Mouse (Mus musculus): Measurements from ENCODE around the gene Cdc40.

The Cdc40 gene

GRCm38 (mm10) chr10:40882831-40883643, at the start of gene Cdc40, which contains the start of gene Wasf1:
Cdc40 (minus strand) TSS chr10:40883311.
Wasf1 (plus strand) TSS chr10:40883475.
- in situ Hi-C loops (cut with MboI, MseI): loop anchor here in 1 of 2 experiments (25.0 kb wide), 1 partner anchor 571 kb away; the partner anchor contains the start of gene Amd1

GRCm38 (mm10) chr10:40919464-40919863, 36.4 kb upstream of the Cdc40 start:
- in situ Hi-C loops (cut with MboI, MseI): no loop called here

- in situ Hi-C loops (cut with MboI, MseI): no loop called here
Observed at GRCm38 (mm10) chr10:40918669-40919440, 35.7 kb upstream of the Cdc40 start.

DNA sequence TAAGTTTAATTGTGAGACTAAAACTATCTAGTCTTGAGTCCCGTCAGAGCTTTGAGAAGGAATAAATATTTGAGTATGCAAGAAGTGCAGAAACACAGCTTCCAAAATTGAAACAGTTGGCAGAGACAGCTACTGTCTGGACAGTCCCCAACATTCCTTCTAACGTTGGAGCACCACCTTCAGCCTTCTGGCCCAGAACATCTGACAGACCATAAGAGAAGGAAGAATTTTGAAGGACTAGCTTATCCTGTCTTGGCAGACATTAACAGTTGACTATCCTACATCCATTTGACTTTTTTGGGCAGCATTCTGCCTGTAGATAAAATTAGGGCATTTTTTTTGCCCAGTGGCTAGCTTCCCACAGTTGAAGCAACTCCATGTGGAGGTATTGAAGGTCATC, 32.1 kb upstream of the Cdc40 start:
- in situ Hi-C loops (cut with MboI, MseI): no loop called here

DNA sequence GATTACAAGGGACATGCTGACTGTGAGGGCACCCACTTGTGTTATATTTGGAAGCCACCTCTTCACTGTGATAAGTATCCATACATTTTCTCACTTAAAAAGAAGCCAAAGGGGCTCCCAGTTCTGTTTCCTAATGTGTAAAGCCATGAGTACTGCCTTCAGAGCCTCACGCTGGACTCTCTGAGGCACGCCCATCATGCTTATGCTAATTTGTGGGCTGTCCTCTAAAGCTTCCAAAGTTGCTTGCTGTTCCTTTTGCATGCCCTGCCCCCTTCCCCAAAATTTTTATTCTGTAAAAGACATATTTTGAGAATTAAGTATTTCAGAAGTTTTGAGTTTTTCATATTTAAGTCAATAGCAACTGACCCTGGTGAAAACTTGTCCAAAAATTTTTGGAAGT, 27.7 kb upstream of the Cdc40 start:
- in situ Hi-C loops (cut with MboI, MseI): no loop called here

GRCm38 (mm10) chr10:40908580-40908979, 25.5 kb upstream of the Cdc40 start:
- in situ Hi-C loops (cut with MboI, MseI): no loop called here

GRCm38 (mm10) chr10:40906802-40907201, 23.7 kb upstream of the Cdc40 start:
- in situ Hi-C loops (cut with MboI, MseI): no loop called here

DNA sequence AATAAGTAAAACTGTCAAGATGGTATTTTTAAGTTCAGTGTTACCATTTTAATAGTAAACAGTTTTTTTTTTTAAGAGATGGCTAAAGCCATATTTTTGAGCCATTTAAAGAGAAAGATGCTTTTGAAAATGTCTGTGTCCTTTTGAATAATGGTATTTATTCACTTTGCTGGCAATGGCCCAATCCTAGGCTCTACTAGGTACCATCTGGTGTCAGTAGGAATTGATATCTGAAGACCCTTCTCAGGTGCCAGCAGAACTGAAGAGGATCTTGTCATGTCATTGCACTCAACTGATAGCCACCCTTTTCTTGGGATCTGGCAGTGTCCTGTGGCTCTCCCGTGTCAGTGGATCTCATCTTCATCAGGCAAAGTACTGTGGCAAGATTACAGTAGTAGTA, 23.0 kb upstream of the Cdc40 start:
- in situ Hi-C loops (cut with MboI, MseI): no loop called here

GRCm38 (mm10) chr10:40901786-40902185, 18.7 kb upstream of the Cdc40 start:
- in situ Hi-C loops (cut with MboI, MseI): no loop called here

GRCm38 (mm10) chr10:40896656-40897055, 13.5 kb upstream of the Cdc40 start:
- in situ Hi-C loops (cut with MboI, MseI): loop anchor here in 1 of 2 experiments (25.0 kb wide), 1 partner anchor 584 kb away; the partner anchor contains the start of gene Amd1

DNA sequence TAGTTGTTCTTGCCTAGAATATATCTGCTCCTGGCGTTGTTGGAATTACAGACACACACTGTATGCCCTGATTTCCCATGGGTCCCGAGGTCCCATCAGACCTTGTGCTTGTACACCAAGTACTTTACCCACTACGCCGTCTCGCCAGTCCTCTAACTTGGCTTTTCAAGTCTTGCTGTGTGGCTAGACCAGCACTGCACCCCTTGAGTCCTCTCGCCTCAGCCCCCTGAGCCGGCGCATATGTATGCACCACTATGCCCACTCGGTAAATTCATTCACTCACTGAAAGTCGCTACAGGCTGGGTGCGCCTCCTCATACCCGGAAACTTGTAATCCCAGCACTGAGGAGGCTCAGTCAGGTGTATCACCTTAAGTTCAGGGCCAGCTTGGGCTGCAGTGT, 12.7 kb upstream of the Cdc40 start:
- in situ Hi-C loops (cut with MboI, MseI): loop anchor here in 1 of 2 experiments (25.0 kb wide), 1 partner anchor 583 kb away; the partner anchor contains the start of gene Amd1

DNA sequence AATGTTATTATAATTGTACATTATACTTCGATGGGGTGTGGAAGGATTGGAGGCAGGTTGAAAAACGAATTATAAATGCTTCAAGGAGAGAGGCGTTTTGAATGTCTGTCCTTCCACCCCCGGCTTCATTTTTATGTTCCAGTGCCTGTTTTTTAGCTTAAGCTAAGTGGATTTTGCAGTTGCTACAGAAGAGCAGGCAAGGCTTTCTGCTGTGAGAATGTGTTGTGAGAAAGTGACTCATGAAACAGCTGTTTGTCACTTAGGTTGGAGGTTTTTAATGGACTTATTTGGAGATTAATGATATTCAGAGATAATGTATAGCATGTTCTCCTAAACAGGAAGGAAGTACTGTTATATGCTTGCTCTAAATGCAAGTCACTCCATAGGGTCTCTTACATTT, 6.0 kb upstream of the Cdc40 start:
- in situ Hi-C loops (cut with MboI, MseI): loop anchor here in 1 of 2 experiments (25.0 kb wide), 1 partner anchor 577 kb away; the partner anchor contains the start of gene Amd1

GRCm38 (mm10) chr10:40887316-40887715, 4.2 kb upstream of the Cdc40 start:
- in situ Hi-C loops (cut with MboI, MseI): loop anchor here in 1 of 2 experiments (25.0 kb wide), 1 partner anchor 575 kb away; the partner anchor contains the start of gene Amd1

DNA sequence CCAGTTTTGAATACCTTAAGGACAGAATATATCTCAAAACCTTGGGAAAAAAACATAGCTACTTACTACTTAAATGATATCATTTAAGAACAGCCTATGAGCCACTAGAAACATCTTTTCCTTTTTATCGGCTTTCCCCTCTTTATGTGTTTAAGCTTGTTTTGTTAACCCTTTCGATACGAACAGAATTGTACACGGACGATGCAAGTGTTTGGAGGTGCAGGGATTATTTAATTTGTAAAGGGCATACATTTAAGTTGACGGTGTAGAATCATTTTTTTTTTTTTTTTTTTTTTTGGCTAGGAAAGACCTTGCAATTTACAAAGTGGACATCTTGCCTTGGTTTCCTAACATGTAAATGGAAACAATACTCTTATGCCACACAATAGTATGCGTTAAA, 2.3 kb upstream of the Cdc40 start:
- in situ Hi-C loops (cut with MboI, MseI): loop anchor here in 1 of 2 experiments (25.0 kb wide), 1 partner anchor 573 kb away; the partner anchor contains the start of gene Amd1

DNA sequence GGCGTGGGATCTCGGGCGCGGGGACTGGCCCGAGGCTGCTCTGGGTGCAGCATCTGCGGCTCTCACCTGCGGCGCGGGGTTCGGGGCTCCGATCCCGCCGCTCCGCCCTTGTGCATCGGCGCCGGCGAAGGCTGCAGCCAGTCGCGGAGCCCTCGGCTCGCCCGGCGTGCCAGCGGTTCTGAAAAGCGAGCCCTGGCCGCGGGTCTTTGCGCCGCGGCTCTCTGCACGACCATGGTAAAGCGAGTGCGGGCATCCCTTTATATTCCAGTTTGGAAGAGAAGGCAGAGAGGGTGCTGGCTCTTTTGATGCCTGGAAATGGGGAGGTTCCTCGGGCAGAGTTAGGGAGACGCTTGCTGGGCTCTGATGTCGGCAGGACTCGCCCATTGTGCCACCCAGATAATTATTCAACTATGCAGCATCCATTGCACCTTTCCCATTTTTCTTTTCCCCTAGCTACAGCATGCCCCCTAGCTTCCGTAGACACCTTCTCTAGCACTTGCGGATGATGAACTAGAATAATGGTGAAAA, 1.2 kb upstream of the Cdc40 start:
- in situ Hi-C loops (cut with MboI, MseI): loop anchor here in 1 of 2 experiments (25.0 kb wide), 1 partner anchor 572 kb away; the partner anchor contains the start of gene Amd1

- in situ Hi-C loops (cut with MboI, MseI): loop anchor here in 1 of 2 experiments (25.0 kb wide), 1 partner anchor 571 kb away; the partner anchor contains the start of gene Amd1
Observed at GRCm38 (mm10) chr10:40883644-40884278, 650 bp upstream of the Cdc40 start.

GRCm38 (mm10) chr10:40882333-40882732, 778 bp downstream of the Cdc40 start:
- in situ Hi-C loops (cut with MboI, MseI): loop anchor here in 1 of 2 experiments (25.0 kb wide), 1 partner anchor 570 kb away; the partner anchor contains the start of gene Amd1

- in situ Hi-C loops (cut with MboI, MseI): loop anchor here in 1 of 2 experiments (25.0 kb wide), 1 partner anchor 569 kb away; the partner anchor contains the start of gene Amd1
Observed at GRCm38 (mm10) chr10:40881236-40881635, 1.9 kb downstream of the Cdc40 start.

DNA sequence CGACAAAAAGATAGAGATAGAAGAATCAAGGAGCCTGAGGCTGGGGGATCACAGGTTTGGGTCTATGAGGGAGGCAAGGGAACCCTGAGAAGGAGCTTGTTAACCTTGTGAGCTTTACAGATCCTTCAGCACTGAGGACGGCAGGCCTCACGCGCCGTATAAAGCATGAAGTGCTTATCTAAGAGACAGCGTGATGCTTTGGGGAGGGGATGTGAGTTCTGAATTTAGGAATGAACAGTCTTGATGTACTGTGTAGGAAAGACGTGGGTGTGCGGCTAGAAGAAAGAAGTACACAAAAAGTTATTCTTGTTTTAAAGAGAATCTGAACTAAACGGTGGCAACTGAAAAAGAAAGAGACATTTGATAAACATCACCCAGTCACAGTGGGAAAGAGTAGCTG, 3.1 kb downstream of the Cdc40 start:
- in situ Hi-C loops (cut with MboI, MseI): loop anchor here in 1 of 2 experiments (5.0 to 25.0 kb wide), 2 partner anchors 402 to 568 kb away; partner anchors contain the start of gene Amd1

DNA sequence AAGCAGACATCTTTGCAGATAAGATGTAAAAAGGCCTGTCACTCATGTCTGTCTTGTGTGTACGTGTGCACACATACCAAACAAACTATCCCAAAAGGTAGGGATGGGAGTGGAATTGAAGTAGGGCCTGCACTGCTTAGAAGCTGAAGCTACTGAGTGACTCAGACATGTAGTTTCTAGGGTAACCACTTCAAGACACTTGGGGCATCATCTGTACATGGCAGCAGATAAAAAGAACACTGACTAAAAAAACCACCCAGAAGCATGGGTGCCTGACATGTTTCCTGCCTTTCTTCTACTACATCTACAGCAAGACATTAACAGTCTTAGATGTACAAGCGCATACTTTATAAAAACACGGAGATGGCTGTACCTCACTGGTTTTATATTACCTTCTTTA, 4.9 kb downstream of the Cdc40 start:
- in situ Hi-C loops (cut with MboI, MseI): loop anchor here in 1 of 2 experiments (5.0 to 25.0 kb wide), 2 partner anchors 404 to 566 kb away; partner anchors contain the start of gene Amd1

DNA sequence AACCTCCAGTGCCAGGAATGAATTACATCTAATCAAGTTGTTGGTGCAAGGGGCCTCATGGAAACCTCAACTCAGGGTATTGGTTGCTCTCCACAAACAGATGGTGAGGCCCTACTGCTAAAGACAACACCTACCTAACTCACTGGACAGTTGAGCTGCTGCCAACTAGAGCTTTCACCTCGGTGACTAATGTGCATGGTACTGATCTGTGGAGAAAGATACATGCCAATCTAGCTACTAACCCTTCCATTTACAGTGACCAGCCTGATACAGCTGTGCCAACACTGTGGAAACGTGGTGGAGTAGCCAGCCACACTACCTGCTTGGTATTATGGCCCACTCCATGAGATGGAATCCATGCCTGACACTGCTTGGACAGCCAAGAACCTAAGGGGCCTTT, 11.1 kb downstream of the Cdc40 start:
- in situ Hi-C loops (cut with MboI, MseI): no loop called here
